Mouse (Mus musculus) MEL (cell line): ENCODE data around the gene Fam107b. TPM values are rescaled to one million over a fixed set of nuclear protein-coding genes. Genes with fewer than 3 reads are reported as not detected.

Experiments used
- DNase-seq: peaks from one replicate; pipeline ENCODE4 v3.0.0; 2011; ENCODE audit warnings: low read depth, low spot score
- H3K27ac ChIP-seq: 2 replicates; pipeline ENCODE4 v1.5.1; 2012; ENCODE audit warnings: low read depth, mild to moderate bottlenecking, control low read depth, low read length, moderate library complexity; ENCODE audit not compliant: control insufficient read depth
- H3K27me3 ChIP-seq, 2 experiments: fragments of 150-350 bp in 1 of 2; sonication (generic) in 1 of 2; 2 replicates each; pipeline ENCODE4 v1.6.1; 2012; ENCODE audit warnings: low read length in 2 of 2, mild to moderate bottlenecking in 2 of 2, improper control_type of control experiment in 1 of 2, moderate library complexity in 1 of 2; ENCODE audit not compliant: insufficient read depth in 2 of 2, control insufficient read depth in 1 of 2
- H3K36me3 ChIP-seq, 2 experiments: 2 replicates each; pipeline ENCODE4 v1.6.1; 2012 to 2014; ENCODE audit warnings: low read length in 2 of 2, improper control_type of control experiment in 1 of 2, inconsistent platforms in 1 of 2, mild to moderate bottlenecking in 1 of 2; ENCODE audit not compliant: insufficient read depth in 2 of 2, control insufficient read depth in 1 of 2
- H3K4me1 ChIP-seq, 2 experiments: fragments of 150-350 bp in 1 of 2; sonication (generic) in 1 of 2; 2 replicates each; pipeline ENCODE4 v1.6.1; 2012; ENCODE audit warnings: low read length in 2 of 2, improper control_type of control experiment in 1 of 2, mild to moderate bottlenecking in 1 of 2; ENCODE audit not compliant: insufficient read depth in 2 of 2, control insufficient read depth in 1 of 2
- H3K4me3 ChIP-seq, 2 experiments: fragments of 150-350 bp in 1 of 2; sonication (generic) in 1 of 2; 2 replicates each; pipeline ENCODE4 v1.5.1; 2012; ENCODE audit warnings: low read depth in 2 of 2, low read length in 2 of 2, mild to moderate bottlenecking in 2 of 2, moderate library complexity in 2 of 2, control low read depth in 1 of 2, improper control_type of control experiment in 1 of 2; ENCODE audit not compliant: control insufficient read depth in 1 of 2, insufficient read depth in 1 of 2
- H3K79me2 ChIP-seq: 2 replicates; pipeline ENCODE4 v1.6.1; 2012; ENCODE audit warnings: mild to moderate bottlenecking, low read length, moderate library complexity; ENCODE audit not compliant: control insufficient read depth, poor library complexity, insufficient read depth
- H3K9ac ChIP-seq: 2 replicates; pipeline ENCODE4 v1.6.1; 2012; ENCODE audit warnings: low read depth, mild to moderate bottlenecking, control low read depth, low read length, moderate library complexity; ENCODE audit not compliant: control insufficient read depth, poor library complexity, severe bottlenecking
- H3K9me3 ChIP-seq: fragments of 150-350 bp; sonication (generic); replicated peaks from 2 replicates; pipeline ENCODE4 v1.6.1; 2012; ENCODE audit warnings: mild to moderate bottlenecking, low read length, improper control_type of control experiment, moderate library complexity; ENCODE audit not compliant: insufficient read depth
- BHLHE40 ChIP-seq: IDR thresholded peaks from 2 replicates; pipeline ENCODE4 v1.6.1; 2012; ENCODE audit warnings: low read depth, mild to moderate bottlenecking, inconsistent platforms, low read length, improper control_type of control experiment, borderline replicate concordance
- CHD1 ChIP-seq: IDR thresholded peaks from 2 replicates; pipeline ENCODE4 v1.6.1; 2012; ENCODE audit warnings: low read depth, mild to moderate bottlenecking, inconsistent platforms, low read length, improper control_type of control experiment
- CTCF ChIP-seq, 3 experiments: IDR thresholded peaks in 2 of 3; conservative IDR thresholded peaks in 1 of 3; 2 replicates each; pipeline ENCODE4 v1.5.1; 2011 to 2012; ENCODE audit warnings: low read length in 3 of 3, low read depth in 2 of 3, mild to moderate bottlenecking in 2 of 3, improper control_type of control experiment in 1 of 3, inconsistent platforms in 1 of 3, mixed read lengths in 1 of 3, moderate library complexity in 1 of 3; ENCODE audit not compliant: control insufficient read depth in 1 of 3, insufficient read depth in 1 of 3, poor library complexity in 1 of 3, severe bottlenecking in 1 of 3
- ELF1 ChIP-seq: IDR thresholded peaks from 2 replicates; pipeline ENCODE4 v1.6.1; 2014; ENCODE audit warnings: low read depth, mild to moderate bottlenecking, inconsistent platforms, low read length, improper control_type of control experiment, moderate library complexity
- GATA1 ChIP-seq: IDR thresholded peaks from 2 replicates; pipeline ENCODE4 v1.6.1; 2011; ENCODE audit warnings: low read depth, low read length, improper control_type of control experiment
- KAT2A ChIP-seq: conservative IDR thresholded peaks from 2 replicates; pipeline ENCODE4 v1.6.1; 2012; ENCODE audit warnings: low read depth, low read length, improper control_type of control experiment, inconsistent platforms
- MAFK ChIP-seq: IDR thresholded peaks from 2 replicates; pipeline ENCODE4 v1.6.1; 2011; ENCODE audit warnings: low read depth, mild to moderate bottlenecking, low read length, improper control_type of control experiment, borderline replicate concordance
- MAZ ChIP-seq: IDR thresholded peaks from 2 replicates; pipeline ENCODE4 v1.6.1; 2012; ENCODE audit warnings: low read depth, mild to moderate bottlenecking, inconsistent platforms, low read length, improper control_type of control experiment
- MEF2A ChIP-seq: IDR thresholded peaks from 2 replicates; pipeline ENCODE4 v1.6.1; 2014; ENCODE audit warnings: low read depth, mild to moderate bottlenecking, inconsistent platforms, low read length, improper control_type of control experiment; ENCODE audit not compliant: poor library complexity, insufficient replicate concordance, severe bottlenecking; ENCODE audit errors: extremely low read depth
- MXI1 ChIP-seq: IDR thresholded peaks from 2 replicates; pipeline ENCODE4 v1.6.1; 2011; ENCODE audit warnings: mild to moderate bottlenecking, low read depth, low read length, improper control_type of control experiment
- MYC ChIP-seq: IDR thresholded peaks from 2 replicates; pipeline ENCODE4 v1.6.1; 2011; ENCODE audit warnings: low read depth, mild to moderate bottlenecking, low read length, improper control_type of control experiment, moderate library complexity
- NELFE ChIP-seq: IDR thresholded peaks from 2 replicates; pipeline ENCODE4 v1.6.1; 2011; ENCODE audit warnings: low read depth, low read length, improper control_type of control experiment
- POLR2A ChIP-seq, 2 experiments: IDR thresholded peaks; 2 replicates each; pipeline ENCODE4 v1.6.1; 2011 to 2012; ENCODE audit warnings: low read length in 2 of 2, mild to moderate bottlenecking in 2 of 2, control low read depth in 1 of 2, improper control_type of control experiment in 1 of 2, low read depth in 1 of 2, moderate library complexity in 1 of 2; ENCODE audit not compliant: control insufficient read depth in 1 of 2, insufficient read depth in 1 of 2, poor library complexity in 1 of 2
- POLR2AphosphoS2 ChIP-seq: IDR thresholded peaks from 2 replicates; pipeline ENCODE4 v1.6.1; 2011; ENCODE audit warnings: low read length, improper control_type of control experiment
- RCOR1 ChIP-seq: IDR thresholded peaks from 2 replicates; pipeline ENCODE4 v1.6.1; 2012; ENCODE audit warnings: low read depth, mild to moderate bottlenecking, inconsistent platforms, low read length, improper control_type of control experiment
- SMC3 ChIP-seq: IDR thresholded peaks from 2 replicates; pipeline ENCODE4 v1.6.1; 2011; ENCODE audit warnings: low read depth, low read length, improper control_type of control experiment
- TAL1 ChIP-seq: IDR thresholded peaks from 2 replicates; pipeline ENCODE4 v1.6.1; 2012; ENCODE audit warnings: mild to moderate bottlenecking, inconsistent platforms, low read length, moderate library complexity, mixed read lengths
- TBP ChIP-seq: IDR thresholded peaks from 2 replicates; pipeline ENCODE4 v1.8.0; 2011; ENCODE audit warnings: low read depth, low read length, improper control_type of control experiment
- TCF12 ChIP-seq: IDR thresholded peaks from 2 replicates; pipeline ENCODE4 v1.6.1; 2014; ENCODE audit warnings: low read depth, mild to moderate bottlenecking, inconsistent platforms, low read length, improper control_type of control experiment, moderate library complexity
- UBTF ChIP-seq: IDR thresholded peaks from 2 replicates; pipeline ENCODE4 v1.6.1; 2012; ENCODE audit warnings: low read depth, mild to moderate bottlenecking, inconsistent platforms, low read length, improper control_type of control experiment, moderate library complexity, borderline replicate concordance; ENCODE audit not compliant: insufficient read depth
- USF1 ChIP-seq: IDR thresholded peaks from 2 replicates; pipeline ENCODE4 v1.6.1; 2014; ENCODE audit warnings: low read depth, mild to moderate bottlenecking, inconsistent platforms, low read length, improper control_type of control experiment, moderate library complexity
- USF2 ChIP-seq, 2 experiments: IDR thresholded peaks; 2 replicates each; pipeline ENCODE4 v1.6.1; 2011 to 2012; ENCODE audit warnings: improper control_type of control experiment in 2 of 2, low read length in 2 of 2, borderline replicate concordance in 1 of 2, inconsistent platforms in 1 of 2, low read depth in 1 of 2, mild to moderate bottlenecking in 1 of 2; ENCODE audit not compliant: insufficient read depth in 1 of 2
- ZC3H11A ChIP-seq: IDR thresholded peaks from 2 replicates; pipeline ENCODE4 v1.6.1; 2012; ENCODE audit warnings: low read depth, mild to moderate bottlenecking, inconsistent platforms, low read length, improper control_type of control experiment
- ZNF384 ChIP-seq: IDR thresholded peaks from 2 replicates; pipeline ENCODE4 v1.6.1; 2012; ENCODE audit warnings: low read depth, mild to moderate bottlenecking, inconsistent platforms, low read length, improper control_type of control experiment
- polyA plus RNA-seq, 2 experiments: library from polyadenylated mRNA; stranded (reverse) in 1 of 2; unstranded in 1 of 2; fragments of >175 nt in 1 of 2; fragments of >200 nt in 1 of 2; gene quantifications; 2 replicates each; pipeline versions ENCODE4 v1.2.1 to v1.2.4; 2012; ENCODE audit warnings: low replicate concordance in 2 of 2, low read depth in 1 of 2; ENCODE audit not compliant: insufficient read length in 2 of 2, insufficient read depth in 1 of 2, missing spikeins in 1 of 2
- total RNA-seq: library from RNA; depleted of rRNA; stranded (reverse); fragments of 300-350 nt; gene quantifications from 2 replicates; pipeline ENCODE4 v1.2.3, GENCODE M21; 2012

Fam107b gene
- total and polyA plus RNA-seq, 3 experiments = 10.0 to 15.5 TPM; not detected in 1

GRCm38 (mm10) chr2:3740670-3741069, 170.4 kb downstream of the Fam107b start:
- Histone ChIP-seq H3K27ac (no peak overlapping the region), H3K36me3 (no peaks in the 10 kb centered on the region; a peak in 1 of 4 replicates), H3K9me3 (no peaks in the 10 kb centered on the region), H3K4me1 (no peaks in the 10 kb centered on the region), H3K4me3 (no peak overlapping the region), H3K9ac (no peak overlapping the region), H3K27me3 (no peaks in the 10 kb centered on the region), H3K79me2 (no peaks in the 10 kb centered on the region)
- DNase-seq = no peak
- no peak for TF ChIP-seq TAL1
- no peak for TF ChIP-seq MXI1
- no peak for TF ChIP-seq ZNF384
- TF ChIP-seq ZC3H11A = no peak
- TF ChIP-seq BHLHE40 = no peak
- no peak for TF ChIP-seq USF1
- no peak for TF ChIP-seq MEF2A

DNA sequence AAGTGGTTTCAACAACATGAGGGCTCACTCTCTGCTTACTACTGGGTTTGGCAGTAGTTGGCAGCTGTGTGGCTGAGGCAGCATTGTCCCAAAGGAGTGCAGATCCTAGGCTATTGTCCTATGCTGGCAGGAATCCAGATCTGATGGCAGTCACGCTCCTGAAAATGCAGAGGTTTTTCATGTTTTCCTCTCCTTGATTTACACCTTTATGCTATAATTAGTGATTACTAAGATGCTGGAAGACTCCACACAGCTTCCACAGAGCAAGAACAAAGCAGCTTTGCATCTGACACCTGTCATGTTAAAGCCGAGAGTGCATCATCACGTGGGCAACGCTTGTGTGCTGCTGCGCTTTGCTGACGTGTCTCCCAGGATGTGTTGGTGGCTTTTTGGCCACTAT, 172.2 kb downstream of the Fam107b start:
- no peak overlapping the region for H3K27ac ChIP-seq
- no peaks in the 10 kb centered on the region for H3K4me1 ChIP-seq
- no peak for DNase-seq
- TF ChIP-seq GATA1 (no peak), SMC3 (no peak), TBP (no peak), USF2 (IDR thresholded peaks at IDR 0.05; ENCODE audit: borderline replicate concordance in 1 of 2, insufficient read depth in 1 of 2, low read depth in 1 of 2, low read length in 2 of 2) (no peak), MYC (no peak), TAL1 (no peak), ZNF384 (no peak), BHLHE40 (no peak)
- H3K4me3 ChIP-seq = no peak overlapping the region
- H3K9me3 ChIP-seq = no peaks in the 10 kb centered on the region
- H3K27me3 ChIP-seq = no peaks in the 10 kb centered on the region
- no peaks in the 10 kb centered on the region; a peak in 1 of 4 replicates for H3K36me3 ChIP-seq
- no peaks in the 10 kb centered on the region for H3K79me2 ChIP-seq
- no peak overlapping the region for H3K9ac ChIP-seq

DNA sequence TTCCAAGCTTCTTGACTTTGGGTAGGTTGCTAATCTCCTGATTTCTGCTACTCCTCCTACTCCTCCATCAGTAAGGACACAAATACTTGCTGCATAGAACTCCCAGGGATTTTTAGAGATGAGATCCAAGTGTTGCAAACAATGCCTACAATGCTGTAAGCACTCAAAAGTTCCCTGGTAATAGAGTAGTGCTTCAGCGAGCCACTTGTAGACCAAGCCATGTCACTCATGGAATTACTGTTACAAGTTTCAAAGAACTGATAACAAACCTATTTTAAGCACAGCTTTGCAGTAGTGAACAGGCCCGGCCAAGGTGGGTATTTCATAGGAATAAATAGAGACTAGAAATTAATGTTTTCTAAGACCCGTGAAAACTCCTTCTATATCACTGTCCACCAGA, 174.8 kb downstream of the Fam107b start:
- DNase-seq = no peak
- H3K4me1 ChIP-seq = no peaks in the 10 kb centered on the region
- no peaks in the 10 kb centered on the region for H3K79me2 ChIP-seq
- no peak overlapping the region for H3K4me3 ChIP-seq
- H3K9ac ChIP-seq = no peak overlapping the region
- no peaks in the 10 kb centered on the region for H3K27me3 ChIP-seq
- H3K9me3 ChIP-seq = no peaks in the 10 kb centered on the region
- H3K36me3 ChIP-seq = no peaks in the 10 kb centered on the region; a peak in 1 of 4 replicates
- H3K27ac ChIP-seq = no peak overlapping the region
- TF ChIP-seq MAFK (no peak), MAZ (no peak), NELFE (no peak), USF1 (no peak), TCF12 (no peak), UBTF (no peak), ELF1 (no peak), BHLHE40 (no peak), MYC (no peak), KAT2A (no peak), SMC3 (no peak), ZNF384 (no peak), CTCF (IDR thresholded peaks at IDR 0.05 in 2 of 3, conservative IDR thresholded peaks at IDR 0.05 in 1 of 3; ENCODE audit: control insufficient read depth in 1 of 3, insufficient read depth in 1 of 3, low read depth in 2 of 3, low read length in 3 of 3, poor library complexity in 1 of 3, severe bottlenecking in 1 of 3) (no peak), RCOR1 (no peak), POLR2AphosphoS2 (no peak), ZC3H11A (no peak), CHD1 (no peak), POLR2A (IDR thresholded peaks at IDR 0.05; ENCODE audit: control insufficient read depth in 1 of 2, insufficient read depth in 1 of 2, low read depth in 1 of 2, low read length in 2 of 2, poor library complexity in 1 of 2) (no peak)
